Mouse (Mus musculus): ENCODE data around the gene Rtn1.

Gene Rtn1

DNA sequence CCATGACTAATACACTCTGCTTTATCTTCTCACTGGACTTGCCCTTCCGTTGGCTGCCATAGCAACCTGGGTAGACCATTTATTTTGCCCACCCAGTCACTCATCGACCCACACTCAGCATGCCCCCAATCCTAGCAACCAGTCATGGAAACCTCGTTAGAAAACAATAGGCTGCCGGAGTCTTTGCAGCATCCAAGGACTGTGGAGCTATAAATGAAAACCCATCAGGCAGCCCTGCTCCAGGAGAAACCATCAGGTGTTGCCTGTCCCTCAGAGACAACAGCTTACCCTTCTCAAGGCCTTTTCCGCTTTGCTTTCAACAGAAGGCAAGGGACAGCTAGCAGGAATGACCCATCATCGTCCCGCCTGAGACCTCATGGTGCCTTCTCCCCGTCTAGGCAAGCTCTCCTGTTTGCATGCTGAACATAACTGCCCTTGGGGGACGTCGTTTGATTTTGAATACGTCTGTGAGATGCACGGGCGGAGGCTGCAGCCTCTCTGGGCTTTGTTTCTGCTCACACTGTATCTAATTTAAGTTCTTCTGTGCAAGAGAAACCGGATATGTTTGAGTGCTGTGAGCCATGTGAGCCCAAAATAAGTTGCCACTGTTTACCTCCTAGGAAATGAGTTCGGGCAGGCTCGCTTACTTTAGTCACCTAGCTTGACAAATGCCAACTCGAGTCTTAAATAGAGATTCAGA is 34.8 kb downstream of the Rtn1 start:
- no peak for DNase-seq (ENCODE audit: low spot score in 2 of 2)

DNA sequence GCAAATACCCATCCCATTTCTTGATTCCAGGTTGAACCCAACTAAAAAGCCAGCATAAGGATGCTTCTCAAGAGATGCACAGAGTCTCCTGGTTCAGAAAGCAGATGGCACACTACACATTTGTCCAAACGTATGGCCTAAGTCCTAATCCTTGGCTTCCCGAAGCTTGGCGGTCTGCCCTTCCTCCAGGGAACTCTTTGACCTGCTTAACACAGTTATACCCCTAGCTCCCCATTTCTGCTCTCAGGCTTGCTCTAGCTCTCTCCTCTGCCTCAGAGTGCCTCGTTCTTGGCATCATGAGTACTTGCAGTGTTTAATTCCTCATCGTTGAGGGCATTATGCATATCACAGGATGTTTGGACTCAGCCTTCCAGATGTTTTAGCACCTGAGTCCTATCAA is 38.8 kb downstream of the Rtn1 start:
- DNase-seq (ENCODE audit: low spot score in 2 of 2): no peak

DNA sequence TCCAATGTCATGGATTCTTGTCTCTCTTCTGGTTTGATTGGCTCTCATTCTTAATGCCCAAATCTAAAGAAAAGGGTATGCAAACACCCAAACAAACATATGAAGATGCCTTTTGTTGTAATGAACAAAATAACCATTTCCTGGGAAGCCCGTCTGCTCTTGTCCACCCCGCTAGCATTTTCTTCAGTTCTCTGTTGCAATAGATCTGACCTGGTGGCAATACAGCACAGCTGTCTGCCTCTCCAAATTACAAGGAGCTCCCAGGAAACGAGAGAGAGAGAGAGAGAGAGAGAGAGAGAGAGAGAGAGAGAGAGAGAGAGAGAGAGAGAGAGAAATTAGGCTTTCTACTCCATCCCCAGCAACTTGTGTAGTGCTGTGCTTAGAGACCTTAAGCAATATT is 42.1 kb downstream of the Rtn1 start:
- DNase-seq (ENCODE audit: low spot score in 2 of 2): no peak

DNA sequence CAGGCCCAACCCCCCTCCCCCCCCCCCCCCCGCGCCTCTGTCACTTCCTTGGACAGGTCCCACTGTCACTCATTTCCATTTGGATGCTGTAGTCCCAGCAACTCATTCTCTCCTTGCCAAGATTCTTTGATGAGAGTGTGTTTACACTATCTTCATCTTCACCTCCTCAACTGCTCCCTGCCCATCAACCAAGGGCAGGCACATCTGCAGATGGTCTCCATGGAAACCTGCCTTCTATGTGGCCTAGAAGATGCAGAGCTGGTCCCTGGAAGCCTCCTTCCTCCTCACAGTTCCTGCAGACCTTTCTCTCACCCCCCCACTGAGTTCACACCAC is 42.8 kb downstream of the Rtn1 start:
- DNase-seq (ENCODE audit: low spot score in 2 of 2): no peak

DNA sequence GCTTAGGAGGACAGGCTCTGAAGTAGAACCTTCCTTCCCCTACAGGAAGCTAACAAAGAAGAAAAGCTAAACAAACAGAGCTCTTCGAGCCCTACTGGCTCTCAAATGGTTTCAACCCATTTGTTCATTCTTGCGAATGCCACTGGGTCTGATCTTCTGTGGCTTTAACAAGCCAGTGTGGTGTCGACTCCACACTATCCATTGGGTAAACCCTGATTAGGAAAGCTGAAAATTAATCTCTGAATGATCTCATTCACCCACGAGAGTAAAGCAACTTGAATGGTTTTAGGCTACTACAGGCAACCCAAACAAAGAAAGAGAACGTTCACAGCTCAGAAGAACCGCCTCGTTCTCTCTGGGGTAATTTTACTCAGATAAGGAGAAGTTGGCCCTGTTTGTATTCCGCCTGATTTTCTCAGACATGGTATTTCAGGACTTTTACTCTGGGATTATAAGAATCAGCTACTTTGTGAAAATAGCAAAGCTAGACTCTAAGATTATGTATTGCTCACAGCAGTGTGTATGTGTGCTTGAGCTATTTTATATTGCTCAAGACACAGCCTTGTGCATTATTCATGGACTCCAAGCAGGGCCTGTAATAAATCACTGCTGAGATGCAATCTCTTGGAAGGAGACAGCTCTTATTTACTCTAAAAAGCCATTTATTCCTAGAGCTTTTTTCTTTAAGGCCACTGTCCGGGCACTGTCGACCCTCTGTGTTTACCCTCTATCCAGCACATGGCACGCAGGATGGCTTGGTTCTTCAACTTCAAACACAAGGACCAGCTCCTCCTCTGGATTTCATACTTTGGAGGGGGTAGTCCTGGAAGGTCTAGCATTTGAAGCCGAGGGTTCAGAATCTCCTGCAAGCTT is 43.4 kb downstream of the Rtn1 start:
- DNase-seq (ENCODE audit: low spot score in 2 of 2): no peak

DNA sequence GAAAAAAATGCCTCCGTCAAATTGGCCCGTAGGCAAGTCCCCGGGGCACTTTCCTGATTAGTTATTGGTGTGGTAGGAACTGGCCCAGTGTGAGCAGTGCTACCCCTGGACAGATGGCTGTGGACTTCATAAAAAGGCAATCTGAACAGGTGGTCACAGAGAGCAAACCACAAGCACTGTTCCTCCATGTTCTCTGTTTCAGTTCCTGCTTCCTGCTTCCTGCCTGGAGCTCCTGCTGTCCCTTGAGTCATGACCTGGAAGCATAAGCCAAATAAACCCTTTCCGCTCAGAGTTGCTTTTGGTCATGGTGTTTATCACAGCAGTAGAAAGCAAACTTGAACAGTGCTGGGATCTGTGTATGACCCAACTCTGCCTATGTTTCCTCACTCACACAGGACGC is 44.3 kb downstream of the Rtn1 start:
- no peak for DNase-seq (ENCODE audit: low spot score in 2 of 2)

DNA sequence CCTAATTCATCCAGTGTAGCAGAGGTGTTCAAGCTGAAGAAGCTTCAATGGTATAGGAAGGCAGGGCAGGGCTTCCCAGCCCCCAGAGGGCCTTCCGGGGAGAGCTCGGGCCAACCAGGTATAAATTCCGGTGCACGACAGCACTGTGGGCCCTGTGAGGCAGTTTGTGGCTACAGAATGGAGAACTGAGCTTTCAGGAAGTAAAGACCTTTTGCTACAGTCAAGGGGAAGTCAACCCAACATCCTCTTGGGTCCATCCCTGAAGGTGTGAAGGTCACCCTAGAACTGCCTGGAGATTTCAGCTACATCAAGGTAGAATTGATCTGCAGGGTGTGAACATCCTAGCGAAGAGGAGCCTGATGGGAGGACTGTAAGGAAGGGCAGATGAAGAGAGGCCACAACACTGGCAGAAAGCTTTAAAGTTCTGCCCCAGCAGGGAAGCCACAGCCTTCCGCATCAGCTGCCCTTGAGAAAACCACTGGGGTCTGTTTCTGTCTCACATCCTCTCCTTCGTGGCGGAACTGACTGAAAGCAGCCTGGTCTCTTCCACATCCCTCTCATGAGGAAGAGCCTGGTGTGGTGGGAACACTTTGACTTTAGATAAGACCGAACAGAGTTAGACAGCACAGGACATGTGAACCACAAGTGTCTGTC is 47.0 kb downstream of the Rtn1 start:
- DNase-seq (ENCODE audit: low spot score in 2 of 2): no peak

DNA sequence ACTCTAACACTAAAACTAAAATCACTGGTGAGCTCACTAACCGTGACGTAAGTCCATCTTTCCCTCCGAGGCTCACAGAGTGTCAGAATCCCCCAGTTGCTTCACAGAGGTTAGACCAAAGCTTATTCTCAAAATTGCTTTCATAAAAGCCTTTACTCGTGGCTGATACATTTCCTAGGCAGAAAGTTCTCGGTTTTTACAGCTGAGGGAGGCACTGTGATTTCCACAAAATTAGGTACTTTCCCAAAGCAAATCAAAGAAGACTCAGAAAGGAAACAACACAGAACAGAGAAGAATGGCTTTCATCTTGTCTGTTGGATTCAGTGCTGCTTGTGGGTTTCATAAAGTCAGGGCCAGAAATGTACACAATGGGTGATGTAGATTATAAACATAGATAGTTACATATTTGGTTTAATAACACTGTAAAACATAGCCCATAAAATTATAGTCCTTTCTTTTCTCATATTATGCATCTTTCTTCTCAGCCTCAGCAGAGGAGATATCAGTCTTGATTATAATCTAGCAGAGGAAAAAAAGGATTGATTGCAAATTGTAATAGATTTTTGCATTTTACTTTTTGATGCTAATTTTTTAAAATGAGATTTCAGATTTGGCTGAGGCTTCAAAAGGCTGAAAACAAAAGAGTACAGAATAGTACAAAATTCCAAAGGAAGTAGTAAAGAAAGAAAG is 47.8 kb downstream of the Rtn1 start:
- no peak for DNase-seq (ENCODE audit: low spot score in 2 of 2)

DNA sequence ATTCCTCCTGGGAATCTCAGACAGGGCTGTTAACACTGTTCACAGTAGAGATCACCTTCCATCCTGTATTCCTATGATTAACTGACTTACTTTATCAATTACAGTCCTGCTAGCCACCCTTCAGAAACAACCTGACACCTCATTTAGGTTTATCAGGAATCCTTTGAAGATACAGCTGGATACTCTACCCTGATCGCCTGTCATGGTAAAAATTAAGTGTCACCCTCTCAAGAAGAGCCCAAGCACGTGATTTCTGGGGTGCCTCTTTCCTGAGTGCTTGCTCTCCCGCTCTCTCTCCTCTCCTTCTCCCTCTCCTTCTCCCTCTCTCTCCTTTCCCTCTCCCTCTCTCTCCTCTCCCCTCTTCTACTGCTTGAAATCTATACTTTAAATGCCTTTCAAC is 49.0 kb downstream of the Rtn1 start:
- no peak for DNase-seq (ENCODE audit: low spot score in 2 of 2)

DNA sequence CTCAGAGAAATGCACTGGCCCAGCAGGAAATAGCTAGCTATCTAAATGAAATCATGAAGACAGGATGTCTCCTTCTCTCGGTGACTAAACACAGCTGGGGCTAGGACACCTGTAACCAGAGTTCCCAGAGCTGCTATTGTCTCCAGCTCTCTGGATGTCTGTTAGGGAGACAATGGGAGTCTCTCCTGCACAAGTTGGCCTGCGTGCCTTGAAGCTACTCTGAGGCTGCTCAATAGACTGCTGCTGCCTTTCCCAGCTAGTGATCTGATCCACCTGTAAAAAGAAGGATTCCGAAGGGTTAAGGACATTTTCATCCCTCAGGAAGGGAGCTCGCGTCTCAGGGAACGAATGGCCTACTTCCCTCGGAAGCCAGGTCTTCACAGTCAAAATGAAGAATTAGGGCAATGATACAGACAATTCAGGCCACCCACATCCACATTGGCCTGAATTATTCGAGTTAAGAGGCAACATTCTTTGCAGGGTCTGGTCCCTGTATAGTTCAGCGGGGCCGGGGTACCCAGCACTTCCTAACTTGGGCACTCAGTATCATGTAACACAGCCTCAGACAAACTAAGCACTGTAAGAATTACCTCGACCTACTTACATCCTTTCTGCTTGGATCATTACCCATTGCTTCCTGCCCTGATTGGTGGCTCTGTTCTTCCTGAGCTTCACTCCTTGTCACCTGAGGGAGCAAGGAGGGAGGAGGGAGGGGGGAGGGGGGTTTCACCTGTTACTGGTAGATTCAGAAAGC is 51.0 kb downstream of the Rtn1 start:
- DNase-seq (ENCODE audit: low spot score in 2 of 2): no peak

DNA sequence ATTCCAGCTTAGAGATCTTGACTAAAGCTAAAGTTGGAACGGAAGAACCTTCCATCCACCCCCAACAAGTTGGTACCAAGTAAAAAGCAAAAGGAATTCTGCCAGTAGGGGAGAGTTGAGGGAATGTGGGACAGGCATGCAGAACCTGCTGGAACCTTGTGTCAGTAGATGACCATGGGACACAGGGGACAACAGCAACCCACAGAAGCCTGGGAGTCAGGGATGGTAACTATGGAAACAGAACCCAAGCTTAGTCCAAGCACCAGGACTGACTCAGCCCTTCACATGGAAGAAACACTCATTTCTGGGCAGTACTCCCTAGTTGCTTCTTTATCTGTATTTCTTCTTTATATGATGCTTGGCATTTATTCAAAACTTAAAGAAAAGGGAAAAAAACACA is 54.6 kb downstream of the Rtn1 start:
- no peak for DNase-seq (ENCODE audit: low spot score in 2 of 2)

DNA sequence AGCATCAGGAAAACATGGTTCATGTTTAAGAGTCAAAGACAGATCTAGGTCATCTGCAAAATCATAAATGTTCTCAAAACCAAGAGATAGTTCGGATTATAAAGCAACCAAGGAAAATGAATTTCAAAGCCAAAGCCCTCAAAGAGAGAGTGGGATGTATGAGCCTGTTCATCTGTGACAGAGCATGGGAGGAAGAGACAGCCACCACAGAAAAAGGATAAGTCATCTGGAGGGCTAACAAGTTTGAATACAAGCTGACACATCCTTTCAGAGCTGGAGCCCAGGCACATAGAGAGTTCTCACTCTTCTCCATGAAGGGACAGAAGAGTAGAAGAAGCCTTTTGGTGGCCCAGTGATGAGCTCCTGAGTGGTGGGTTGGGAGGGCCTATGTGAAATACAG is 55.3 kb downstream of the Rtn1 start:
- DNase-seq (ENCODE audit: low spot score in 2 of 2): no peak

DNA sequence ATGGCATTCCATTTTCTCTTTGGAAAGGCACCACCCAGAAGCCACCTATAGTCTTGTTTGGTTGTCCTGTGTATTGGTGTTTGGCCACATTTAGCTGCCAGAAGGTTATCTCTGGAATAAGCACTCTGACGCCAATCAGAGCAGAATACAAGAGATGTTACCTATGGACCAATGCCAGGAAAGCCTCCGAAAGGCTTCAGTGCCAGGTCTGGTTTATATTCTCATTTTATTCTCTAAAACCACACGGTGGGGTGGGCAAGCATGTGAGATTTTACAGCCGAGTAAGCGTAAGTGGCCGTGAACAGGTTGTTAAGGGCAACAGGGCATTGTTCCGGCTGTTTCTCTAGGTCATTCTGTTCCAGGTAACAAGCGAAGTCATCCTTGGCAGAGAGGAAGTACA is 60.3 kb downstream of the Rtn1 start:
- no peak for DNase-seq (ENCODE audit: low spot score in 2 of 2)

DNA sequence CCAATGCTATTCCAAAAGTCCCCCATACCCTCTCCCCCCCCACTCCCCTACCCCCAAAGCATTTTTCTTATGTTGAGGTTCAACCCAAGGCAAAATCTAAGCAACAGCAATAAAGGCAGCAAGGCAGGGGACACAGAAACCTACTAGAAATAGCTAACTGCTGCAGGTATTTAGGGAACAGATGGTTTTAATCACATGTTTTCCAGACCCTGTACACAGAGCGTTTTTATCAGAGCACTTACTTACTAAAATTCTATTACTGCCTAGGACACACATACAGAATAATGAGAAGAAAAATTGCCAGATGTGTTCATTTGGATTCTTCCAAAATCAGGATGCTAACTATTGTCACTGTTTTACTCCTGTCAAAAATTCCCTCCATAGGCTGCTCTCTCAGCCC is 61.7 kb downstream of the Rtn1 start:
- no peak for DNase-seq (ENCODE audit: low spot score in 2 of 2)

DNA sequence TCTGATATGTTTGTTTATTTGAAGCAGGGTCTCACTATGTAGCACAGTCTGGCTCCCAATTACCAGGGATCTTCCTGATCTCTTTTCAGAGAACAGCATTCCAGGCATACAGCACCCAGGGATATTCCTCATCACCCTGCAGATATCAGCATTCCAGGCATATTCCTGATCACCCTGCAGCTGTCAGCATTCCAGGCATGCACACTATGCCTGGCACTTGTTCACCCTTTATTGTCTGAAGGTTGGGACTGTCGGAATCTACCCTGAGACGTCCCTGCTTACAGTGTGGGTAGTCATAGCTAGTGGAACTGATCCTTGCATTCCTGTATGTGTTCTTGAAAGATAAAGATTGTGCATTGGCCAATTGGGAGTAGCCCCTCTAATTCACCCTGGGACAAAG is 65.2 kb downstream of the Rtn1 start:
- DNase-seq (ENCODE audit: low spot score in 2 of 2): no peak

DNA sequence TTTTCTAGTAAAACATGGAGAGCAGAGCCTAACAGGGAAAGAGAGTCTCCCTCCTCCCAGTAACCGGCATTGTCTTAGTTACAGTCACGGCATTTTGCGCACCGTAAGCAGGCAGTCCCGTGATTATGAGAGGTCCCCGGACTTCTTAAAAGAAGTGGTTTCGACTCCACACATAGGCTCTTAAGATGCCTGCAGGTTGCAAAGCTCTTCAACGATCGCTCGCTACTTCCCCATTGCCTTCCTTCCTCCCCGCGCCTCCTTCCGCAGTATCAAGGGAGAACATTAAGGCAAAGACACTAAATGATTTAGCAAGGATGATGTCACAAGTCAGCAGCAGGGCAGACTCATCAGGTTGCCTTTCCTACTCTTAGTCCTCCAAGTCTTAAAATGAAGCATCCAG is 72.8 kb downstream of the Rtn1 start:
- DNase-seq (ENCODE audit: low spot score in 2 of 2): no peak

DNA sequence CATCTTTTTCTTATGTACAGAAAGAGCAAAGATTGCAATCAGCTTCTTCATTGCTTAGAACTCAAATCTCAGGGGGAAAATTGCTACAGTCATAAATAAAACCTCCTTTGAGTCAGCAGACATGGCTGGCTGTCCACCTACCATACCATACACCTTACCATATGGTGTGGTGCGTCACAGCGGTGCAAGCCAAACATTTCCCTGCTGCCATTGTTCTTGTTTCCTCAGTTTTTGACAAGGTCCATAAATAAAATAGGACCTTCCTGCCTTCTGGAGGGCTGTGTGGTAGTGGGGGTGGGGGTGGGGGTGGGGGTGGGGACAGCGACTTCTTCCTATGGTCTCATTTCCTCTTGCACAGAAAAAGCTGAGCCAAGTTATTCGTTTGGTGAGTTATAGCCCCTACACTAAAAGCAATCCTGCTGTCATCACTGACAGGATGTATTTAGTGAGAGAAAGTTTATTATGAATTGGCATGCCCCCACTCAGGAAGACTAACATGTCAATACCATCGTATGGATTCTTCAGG is 76.3 kb downstream of the Rtn1 start:
- no peak for DNase-seq (ENCODE audit: low spot score in 2 of 2)

DNA sequence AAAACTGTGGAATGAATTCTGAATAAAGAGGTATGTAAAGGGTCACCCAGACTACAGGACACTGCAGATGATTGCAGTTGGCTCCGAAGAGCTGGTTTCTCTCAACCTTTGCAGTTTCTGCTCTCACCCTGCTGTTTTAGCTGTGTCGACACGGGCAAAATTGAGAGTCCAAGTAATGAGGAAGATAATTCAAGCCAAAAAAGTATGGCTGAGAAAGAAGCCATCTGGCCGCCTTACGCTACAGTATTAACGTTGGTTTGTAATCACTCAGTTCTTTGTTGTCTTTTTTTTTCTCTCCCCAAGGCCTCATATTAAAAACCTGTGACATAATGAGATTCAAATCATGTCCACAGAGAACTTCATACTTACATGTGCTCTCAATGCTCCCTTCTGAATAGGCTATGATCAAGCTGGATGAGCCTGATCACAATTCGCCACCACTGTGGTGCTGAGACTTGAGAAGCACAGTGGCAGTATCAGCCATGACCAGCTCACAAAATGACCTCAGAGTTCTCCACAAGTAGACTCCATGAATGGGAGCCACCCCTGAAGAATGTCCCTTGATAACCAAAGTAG is 76.9 kb downstream of the Rtn1 start:
- DNase-seq (ENCODE audit: low spot score in 2 of 2): no peak

DNA sequence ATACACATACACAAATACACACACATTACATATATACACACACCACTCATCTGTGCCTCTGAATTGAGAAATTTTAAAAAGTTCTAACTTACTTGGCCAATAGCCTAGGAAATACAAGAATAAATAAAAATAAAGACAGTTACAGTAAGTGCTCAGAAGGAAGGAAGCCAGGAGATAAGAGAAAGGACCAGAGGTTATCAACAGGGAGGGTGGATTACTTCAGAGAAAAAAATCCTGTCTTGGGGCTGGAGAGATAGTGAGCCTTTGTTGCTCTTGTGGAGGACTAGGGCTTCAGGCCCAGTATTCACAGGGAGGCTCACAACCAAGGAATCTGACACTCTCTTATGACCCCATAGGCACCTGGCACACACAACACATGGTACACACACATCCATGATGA is 82.8 kb downstream of the Rtn1 start:
- DNase-seq (ENCODE audit: low spot score in 2 of 2): no peak

DNA sequence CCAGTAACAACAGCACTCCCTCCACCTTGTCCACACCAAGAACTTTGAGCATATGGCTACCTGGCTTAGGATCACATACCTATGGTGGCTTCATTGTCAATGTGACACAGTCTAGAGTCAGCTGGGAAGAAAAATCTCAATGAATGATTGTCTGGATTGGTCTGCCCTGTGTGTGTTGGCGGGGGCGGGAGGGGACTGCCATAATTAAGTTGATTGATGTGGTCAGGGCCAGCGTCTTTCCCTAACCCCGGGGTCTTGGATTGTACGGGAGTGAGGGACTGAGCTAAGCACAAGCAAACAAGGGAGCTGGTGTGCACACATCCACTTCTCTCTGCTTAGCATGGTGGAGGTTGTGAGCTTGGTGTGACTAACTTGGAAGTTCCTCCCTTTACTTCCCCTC is 83.8 kb downstream of the Rtn1 start:
- no peak for DNase-seq (ENCODE audit: low spot score in 2 of 2)

DNA sequence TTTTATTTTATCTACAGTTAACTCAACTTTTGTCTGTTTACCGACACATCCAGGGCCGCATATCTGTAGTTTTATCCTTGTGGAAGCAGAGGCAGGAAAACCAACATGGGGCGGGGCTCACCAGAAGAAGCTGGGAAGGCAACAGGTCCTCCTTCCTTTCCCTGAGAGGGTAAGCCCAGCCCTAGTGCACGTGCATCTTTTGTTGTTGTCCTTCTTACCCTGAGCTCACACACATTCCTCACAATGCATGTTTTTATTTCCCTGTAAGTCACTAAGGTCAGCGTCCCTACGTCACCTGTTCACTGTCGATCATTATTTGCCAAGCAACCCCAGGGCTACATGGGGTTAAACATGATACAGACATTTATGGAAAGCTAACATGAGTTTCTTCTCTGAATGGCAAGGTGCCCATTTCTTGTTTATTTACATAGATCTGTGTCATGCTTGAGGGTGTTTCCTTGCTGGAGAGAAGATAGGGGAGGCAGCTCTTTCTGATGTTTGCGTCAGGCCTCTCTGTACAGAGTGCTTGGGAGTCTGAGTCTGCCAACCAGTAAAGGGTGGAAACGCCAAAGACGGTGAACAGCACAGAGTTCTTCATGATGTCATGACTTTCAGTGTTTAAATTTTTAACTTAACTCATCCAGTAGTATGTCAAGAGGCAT is 84.5 kb downstream of the Rtn1 start:
- no peak for DNase-seq (ENCODE audit: low spot score in 2 of 2)

Data from thymus, postnatal 10 days (tissue).